Mouse (Mus musculus): ENCODE measurements around the gene 4930430A15Rik. TPM values are rescaled to one million over a fixed set of nuclear protein-coding genes. Genes with fewer than 3 reads are reported as not detected.

The 4930430A15Rik gene
- not detected in 2 replicates for polyA plus RNA-seq (2016; fragmentation: Nextera tagmentation; extraction: Ambion mirVana)

DNA sequence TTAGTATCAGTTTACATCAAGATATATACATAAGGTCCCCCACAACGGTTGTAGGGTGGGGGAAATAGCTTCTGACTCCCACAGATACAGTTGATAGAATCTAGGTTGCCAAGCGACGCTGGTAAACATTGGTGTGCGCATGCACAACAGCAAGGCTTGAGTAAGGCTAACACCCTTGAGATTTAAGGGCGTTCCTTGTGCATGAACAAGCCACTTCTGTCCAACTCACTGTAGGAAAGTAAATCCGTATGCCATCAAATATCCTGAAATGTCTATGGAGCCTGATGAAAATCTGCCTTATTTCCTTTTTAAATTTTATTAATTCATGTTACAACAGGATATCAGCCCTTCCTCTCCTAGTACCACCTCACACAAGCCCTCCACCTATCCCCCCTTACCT, at the start of gene 4930430A15Rik:
TSS of gene 4930430A15Rik (minus strand) at position 101 of the 400 bp plus-strand sequence.
- ATAC-seq (ENCODE audit: low FRiP score, low read depth), result no peak
- Histone ChIP-seq H3K4me2 (replicated peaks) (no peak within 1 kb of the TSS), H3K4me3 (no peak within 1 kb of the TSS), H3K4me1 (no peaks in the 10 kb centered on the region), H3K27ac (replicated peaks) (no peak within 1 kb of the TSS), H3K9me3 (no peaks in the 10 kb centered on the region), H3K27me3 (no peaks in the 10 kb centered on the region), H3K36me3 (no peaks in the 10 kb centered on the region), H3K9ac (replicated peaks) (no peak within 1 kb of the TSS)
- WGBS, result 85% methylated on average over 6 of the region's 6 CpGs

DNA sequence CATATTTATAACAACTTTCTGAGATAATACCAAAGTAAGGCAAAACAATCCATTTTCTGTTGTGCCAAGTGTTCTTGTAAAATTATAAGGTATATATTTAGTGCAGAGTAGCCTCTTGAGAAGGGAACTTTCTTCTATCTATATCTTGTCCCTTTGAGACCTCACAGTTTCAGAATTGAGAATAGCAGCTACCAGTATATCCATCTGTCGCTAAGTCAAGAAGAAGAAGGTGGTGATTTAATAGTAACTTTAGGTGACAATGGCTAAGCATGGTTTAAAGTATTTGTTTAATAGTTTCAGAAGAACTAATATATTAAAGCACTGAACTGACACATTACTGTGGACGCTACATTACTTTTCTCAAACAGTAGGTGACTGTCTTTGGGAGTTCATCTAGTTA, 44.6 kb upstream of the 4930430A15Rik start, which contains the start of gene Olfr1277:
TSS of gene Olfr1277 (minus strand) at position 101 of the 400 bp plus-strand sequence.
- ATAC-seq (ENCODE audit: low FRiP score, low read depth), result no peak
- no peak within 1 kb of the TSS for H3K9ac ChIP-seq (replicated peaks)
- no peak within 1 kb of the TSS for H3K4me3 ChIP-seq
- no peaks in the 10 kb centered on the region for H3K27me3 ChIP-seq
- no peak within 1 kb of the TSS for H3K27ac ChIP-seq (replicated peaks)
- H3K4me2 ChIP-seq (replicated peaks), result no peak within 1 kb of the TSS
- 90% methylated on average over 2 of the region's 2 CpGs for WGBS
- no peaks in the 10 kb centered on the region for H3K4me1 ChIP-seq
- no peaks in the 10 kb centered on the region for H3K9me3 ChIP-seq
- H3K36me3 ChIP-seq, result no peaks in the 10 kb centered on the region

DNA sequence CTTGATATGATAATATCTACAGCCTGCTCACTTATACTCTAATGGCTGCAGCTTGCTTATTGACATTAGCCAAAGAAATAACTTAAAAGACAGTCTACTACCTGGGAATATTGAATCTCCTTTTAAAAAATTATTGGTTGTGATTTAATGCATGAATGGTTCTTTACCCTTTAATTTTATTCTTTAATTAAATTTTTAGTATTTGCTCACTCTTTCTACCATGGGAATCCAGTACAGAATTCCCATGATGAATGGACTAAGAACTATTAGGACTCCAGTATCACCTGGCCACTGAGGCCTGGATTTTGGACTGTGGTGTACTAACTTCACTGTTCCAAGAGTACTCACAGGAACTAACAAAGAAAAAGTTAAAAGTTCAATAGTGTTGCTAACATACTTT, 24.8 kb upstream of the 4930430A15Rik start, which contains the start of gene Olfr1276:
TSS of gene Olfr1276 (plus strand) at position 301 of the 400 bp plus-strand sequence.
- Histone ChIP-seq H3K9ac (replicated peaks) (no peak within 1 kb of the TSS), H3K4me3 (no peak within 1 kb of the TSS), H3K27ac (replicated peaks) (no peak within 1 kb of the TSS), H3K27me3 (no peaks in the 10 kb centered on the region), H3K9me3 (no peaks in the 10 kb centered on the region), H3K4me1 (no peaks in the 10 kb centered on the region), H3K4me2 (replicated peaks) (no peak within 1 kb of the TSS), H3K36me3 (no peaks in the 10 kb centered on the region)
- no peak for ATAC-seq (ENCODE audit: low FRiP score, low read depth)

DNA sequence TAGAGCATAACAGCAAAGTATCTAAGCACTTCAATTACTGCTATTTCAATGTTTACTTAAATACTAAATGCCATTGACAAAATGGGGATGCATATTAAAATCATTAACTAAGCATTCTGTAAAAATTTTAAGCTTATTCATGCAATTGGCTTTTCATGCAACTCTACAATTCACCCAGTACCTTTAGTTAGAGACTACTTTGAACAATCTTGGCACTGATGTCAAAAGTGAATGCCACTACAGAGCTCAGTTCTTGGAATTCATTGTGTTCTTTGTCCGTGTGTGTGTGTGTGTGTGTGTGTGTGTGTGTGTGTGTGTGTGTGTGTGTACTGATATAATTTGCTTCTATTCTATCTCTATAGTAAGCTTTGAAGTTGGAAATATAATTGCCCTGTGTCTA, 5.8 kb upstream of the 4930430A15Rik start, which contains the start of gene Olfr1275:
TSS of gene Olfr1275 (minus strand) at position 101 of the 400 bp plus-strand sequence.
- no peaks in the 10 kb centered on the region for H3K27me3 ChIP-seq
- no peak within 1 kb of the TSS for H3K4me3 ChIP-seq
- H3K27ac ChIP-seq (replicated peaks), result no peak within 1 kb of the TSS
- H3K9ac ChIP-seq (replicated peaks), result no peak within 1 kb of the TSS
- H3K4me1 ChIP-seq, result no peaks in the 10 kb centered on the region
- WGBS, result 95% methylated on average over 1 of the region's 1 CpGs
- no peak within 1 kb of the TSS for H3K4me2 ChIP-seq (replicated peaks)
- no peaks in the 10 kb centered on the region for H3K36me3 ChIP-seq
- ATAC-seq (ENCODE audit: low FRiP score, low read depth), result no peak
- no peaks in the 10 kb centered on the region for H3K9me3 ChIP-seq

DNA sequence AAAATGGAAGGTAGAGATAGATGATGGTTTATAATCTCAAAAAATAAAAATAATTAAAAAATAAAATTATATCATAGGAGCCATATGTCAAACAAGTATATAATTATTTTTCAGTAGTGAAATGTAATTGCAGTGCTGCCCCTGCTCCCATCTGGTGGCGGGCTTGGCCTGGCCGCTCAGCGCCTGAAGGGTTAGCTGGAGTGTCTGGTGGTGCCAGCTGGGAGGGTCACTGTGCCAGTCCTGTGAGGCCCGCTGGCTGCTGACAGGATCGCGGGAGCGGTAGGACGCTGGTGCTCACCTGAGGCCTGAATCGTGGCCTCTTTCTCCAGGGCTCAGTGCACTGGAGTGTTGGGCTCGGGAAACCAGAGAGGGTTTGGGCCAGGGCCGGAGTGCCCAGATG, 47.3 kb downstream of the 4930430A15Rik start:
- H3K27me3 ChIP-seq, result no peaks in the 10 kb centered on the region
- no peak for ATAC-seq (ENCODE audit: low FRiP score, low read depth)
- H3K27ac ChIP-seq (replicated peaks), result no peak overlapping the region
- WGBS, result 94% methylated on average over 11 of the region's 11 CpGs
- H3K9ac ChIP-seq (replicated peaks), result no peak overlapping the region
- no peaks in the 10 kb centered on the region for H3K4me1 ChIP-seq
- H3K4me3 ChIP-seq, result no peak overlapping the region
- H3K9me3 ChIP-seq, result no peaks in the 10 kb centered on the region
- no peak overlapping the region for H3K4me2 ChIP-seq (replicated peaks)
- no peaks in the 10 kb centered on the region for H3K36me3 ChIP-seq

DNA sequence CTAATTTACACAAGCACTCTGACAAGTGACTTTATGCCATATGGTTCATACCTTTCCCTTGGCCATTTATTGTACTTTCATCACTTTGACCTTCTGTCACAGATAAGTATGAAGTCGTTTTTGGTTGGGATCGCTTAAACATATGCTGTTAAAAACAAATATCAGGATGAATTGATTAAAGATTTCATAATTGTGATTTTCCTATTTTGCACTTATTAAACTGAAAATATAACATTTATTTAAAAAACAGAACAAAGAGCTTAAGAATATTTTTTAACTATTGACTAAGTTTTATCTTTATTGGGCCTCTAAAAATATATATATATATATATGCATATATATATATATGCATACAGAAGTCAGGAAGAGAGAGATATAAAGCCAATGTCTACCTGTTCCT, 76.6 kb downstream of the 4930430A15Rik start, which contains the start of gene Gm15130:
TSS of gene Gm15130 (minus strand) at position 101 of the 400 bp plus-strand sequence.
- H3K9me3 ChIP-seq, result no peaks in the 10 kb centered on the region
- no peak within 1 kb of the TSS for H3K27ac ChIP-seq (replicated peaks)
- H3K9ac ChIP-seq (replicated peaks), result no peak within 1 kb of the TSS
- H3K4me2 ChIP-seq (replicated peaks), result no peak within 1 kb of the TSS
- H3K36me3 ChIP-seq, result no peaks in the 10 kb centered on the region
- ATAC-seq (ENCODE audit: low FRiP score, low read depth), result no peak
- 81% methylated on average over 2 of the region's 2 CpGs for WGBS
- H3K4me3 ChIP-seq, result no peak within 1 kb of the TSS
- no peaks in the 10 kb centered on the region for H3K4me1 ChIP-seq
- no peaks in the 10 kb centered on the region for H3K27me3 ChIP-seq

DNA sequence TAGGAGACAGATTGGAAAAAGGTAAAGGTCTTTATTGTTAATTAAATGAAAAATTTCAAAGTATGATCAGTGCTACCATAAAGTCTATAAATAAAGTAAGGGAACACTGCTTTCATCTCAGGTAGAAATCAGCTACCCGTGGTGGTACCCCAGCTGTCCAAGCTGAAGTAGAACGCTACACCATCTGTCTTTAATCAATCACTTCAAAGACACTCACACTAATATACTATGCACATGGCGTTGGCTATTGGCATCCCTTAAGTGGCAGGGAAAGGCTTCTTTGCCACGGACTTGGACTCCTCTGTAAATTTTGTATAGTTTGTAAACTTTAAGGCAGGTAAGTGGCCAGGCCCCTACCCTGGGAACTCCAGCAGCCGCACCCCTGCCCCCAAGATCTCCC, 93.7 kb downstream of the 4930430A15Rik start:
- 82% methylated on average over 5 of the region's 5 CpGs for WGBS
- Histone ChIP-seq H3K9ac (replicated peaks) (no peak overlapping the region), H3K4me2 (replicated peaks) (no peak overlapping the region), H3K27ac (replicated peaks) (no peak overlapping the region), H3K4me1 (no peaks in the 10 kb centered on the region), H3K36me3 (no peaks in the 10 kb centered on the region), H3K27me3 (no peaks in the 10 kb centered on the region), H3K9me3 (no peaks in the 10 kb centered on the region), H3K4me3 (no peak overlapping the region)
- ATAC-seq (ENCODE audit: low FRiP score, low read depth), result no peak

Other genes starting within 250 kb of the 4930430A15Rik start
- not detected in 2 replicates for gene Gm13941, start 123.6 kb downstream of the 4930430A15Rik start, polyA plus RNA-seq (2016; fragmentation: Nextera tagmentation; extraction: Ambion mirVana)
- not detected in 2 replicates for gene Gm15130, start 76.7 kb downstream of the 4930430A15Rik start, polyA plus RNA-seq (2016; fragmentation: Nextera tagmentation; extraction: Ambion mirVana)
- not detected in 2 replicates for gene Olfr1275, start 5.7 kb upstream of the 4930430A15Rik start, polyA plus RNA-seq (2016; fragmentation: Nextera tagmentation; extraction: Ambion mirVana)
- not detected in 2 replicates for gene Olfr1276, start 24.9 kb upstream of the 4930430A15Rik start, polyA plus RNA-seq (2016; fragmentation: Nextera tagmentation; extraction: Ambion mirVana)
- not detected in 2 replicates for gene Olfr1277, start 44.5 kb upstream of the 4930430A15Rik start, polyA plus RNA-seq (2016; fragmentation: Nextera tagmentation; extraction: Ambion mirVana)
- not detected in 2 replicates for gene Olfr1278, start 60.5 kb upstream of the 4930430A15Rik start, polyA plus RNA-seq (2016; fragmentation: Nextera tagmentation; extraction: Ambion mirVana)
- gene Olfr1279, start 71.0 kb upstream of the 4930430A15Rik start, polyA plus RNA-seq (2016; fragmentation: Nextera tagmentation; extraction: Ambion mirVana), result not detected in 2 replicates
- gene Olfr1280, start 84.4 kb upstream of the 4930430A15Rik start, polyA plus RNA-seq (2016; fragmentation: Nextera tagmentation; extraction: Ambion mirVana), result not detected in 2 replicates
- gene Olfr1281, start 96.9 kb upstream of the 4930430A15Rik start, polyA plus RNA-seq (2016; fragmentation: Nextera tagmentation; extraction: Ambion mirVana), result not detected in 2 replicates
- gene Olfr1282, start 106.5 kb upstream of the 4930430A15Rik start, polyA plus RNA-seq (2016; fragmentation: Nextera tagmentation; extraction: Ambion mirVana), result not detected in 2 replicates
- gene Olfr1283, start 137.2 kb upstream of the 4930430A15Rik start, polyA plus RNA-seq (2016; fragmentation: Nextera tagmentation; extraction: Ambion mirVana), result not detected in 2 replicates
- not detected in 2 replicates for gene Olfr1284, start 145.9 kb upstream of the 4930430A15Rik start, polyA plus RNA-seq (2016; fragmentation: Nextera tagmentation; extraction: Ambion mirVana)
- gene Olfr1286, start 193.5 kb upstream of the 4930430A15Rik start, polyA plus RNA-seq (2016; fragmentation: Nextera tagmentation; extraction: Ambion mirVana), result not detected in 2 replicates
- gene Olfr1287, start 219.5 kb upstream of the 4930430A15Rik start, polyA plus RNA-seq (2016; fragmentation: Nextera tagmentation; extraction: Ambion mirVana), result not detected in 2 replicates
- gene Olfr1288, start 244.5 kb upstream of the 4930430A15Rik start, polyA plus RNA-seq (2016; fragmentation: Nextera tagmentation; extraction: Ambion mirVana), result not detected in 2 replicates

Data from midbrain, embryonic 12.5 days (tissue).